Mouse (Mus musculus): ENCODE results near the gene Gm17545. TPM values are rescaled to one million over a fixed set of nuclear protein-coding genes. Genes with fewer than 3 reads are reported as not detected.

The Gm17545 gene
- polyA plus RNA-seq, 1 experiment from 2014 or later, result not detected

DNA sequence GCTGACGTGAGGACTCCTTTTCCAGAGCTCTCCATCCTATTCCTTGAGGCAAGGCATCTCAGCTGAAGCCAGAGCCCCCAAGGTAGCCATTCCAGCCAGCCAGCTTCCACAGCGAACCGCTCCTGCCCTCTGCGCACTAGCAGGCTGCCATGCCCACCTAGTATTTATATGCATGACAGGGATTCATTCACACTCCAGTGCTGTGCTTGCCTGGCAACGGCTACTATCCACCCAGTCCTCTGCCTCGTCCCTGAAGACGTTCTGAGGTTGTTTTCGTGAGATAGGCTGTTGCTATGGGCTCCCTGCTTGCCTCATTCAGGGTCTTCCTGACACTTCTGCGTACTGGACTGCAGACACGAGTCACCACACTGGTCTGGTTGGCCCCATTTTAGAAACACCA is 1.4 kb upstream of the Gm17545 start:
- DNase-seq (ENCODE audit: low spot score) (no peak), ATAC-seq (replicated peaks; ENCODE audit: low FRiP score) (no peak)
- Histone ChIP-seq H3K4me3 (ENCODE audit: low read depth, low read length) (no peak overlapping the region), H3K27ac (ENCODE audit: low read depth, low read length) (peak overlapping the region; percentile 83; the same call in 1 of the 2 replicates), H3K36me3 (ENCODE audit: control insufficient read depth, insufficient read depth, low read length) (peaks cover 51% of the 10 kb centered on the region), H3K9me3 (ENCODE audit: control insufficient read depth, low read length) (no peaks in the 10 kb centered on the region), H3K9ac (ENCODE audit: low read depth, low read length) (0 out of 2 replicates have a peak overlapping the region, but pooled peaks have one; percentile 18), H3K27me3 (replicated peaks; ENCODE audit: control insufficient read depth, insufficient read depth, low read length) (no peaks in the 10 kb centered on the region), H3K4me2 (0 out of 2 replicates have a peak overlapping the region, but pooled peaks have one; percentile 32), H3K4me1 (replicated peaks; ENCODE audit: control insufficient read depth, insufficient read depth, low read length) (peaks cover 8% of the 10 kb centered on the region)
- WGBS, result 84% methylated on average over 10 of the region's 10 CpGs

- Histone ChIP-seq H3K9me3 (ENCODE audit: control insufficient read depth, low read length) (no peaks in the 10 kb centered on the region), H3K4me1 (replicated peaks; ENCODE audit: control insufficient read depth, insufficient read depth, low read length) (peaks cover 8% of the 10 kb centered on the region), H3K27ac (ENCODE audit: low read depth, low read length) (peak overlapping the region; percentile 83), H3K27me3 (replicated peaks; ENCODE audit: control insufficient read depth, insufficient read depth, low read length) (no peaks in the 10 kb centered on the region), H3K36me3 (ENCODE audit: control insufficient read depth, insufficient read depth, low read length) (peaks cover 50% of the 10 kb centered on the region), H3K4me3 (ENCODE audit: low read depth, low read length) (no peak overlapping the region), H3K4me2 (peak overlapping the region; percentile 32; the same call in 1 of the 2 replicates), H3K9ac (ENCODE audit: low read depth, low read length) (peak overlapping the region; percentile 18; the same call in 1 of the 2 replicates)
- ATAC-seq (replicated peaks; ENCODE audit: low FRiP score) (peak; percentile 97), DNase-seq (ENCODE audit: low spot score) (peak; percentile 41)
- 55% methylated on average over 10 of the region's 10 CpGs for WGBS
These were observed 577 bp upstream of the Gm17545 start for GRCm38 (mm10) chr9:22453501-22453924.

- Histone ChIP-seq H3K27ac (ENCODE audit: low read depth, low read length) (no peak overlapping the region), H3K9ac (ENCODE audit: low read depth, low read length) (no peak overlapping the region), H3K9me3 (ENCODE audit: control insufficient read depth, low read length) (no peaks in the 10 kb centered on the region), H3K4me2 (no peak overlapping the region), H3K27me3 (replicated peaks; ENCODE audit: control insufficient read depth, insufficient read depth, low read length) (no peaks in the 10 kb centered on the region), H3K4me3 (ENCODE audit: low read depth, low read length) (no peak overlapping the region), H3K4me1 (replicated peaks; ENCODE audit: control insufficient read depth, insufficient read depth, low read length) (peaks cover 8% of the 10 kb centered on the region), H3K36me3 (ENCODE audit: control insufficient read depth, insufficient read depth, low read length) (peaks cover 47% of the 10 kb centered on the region)
- no peak for DNase-seq (ENCODE audit: low spot score)
- ATAC-seq (replicated peaks; ENCODE audit: low FRiP score), result no peak
These were observed 951 bp downstream of the Gm17545 start for GRCm38 (mm10) chr9:22455041-22455440.

- DNase-seq (ENCODE audit: low spot score) (no peak), ATAC-seq (replicated peaks; ENCODE audit: low FRiP score) (no peak)
- H3K27ac ChIP-seq (ENCODE audit: low read depth, low read length), result no peak overlapping the region
- no peak overlapping the region for H3K9ac ChIP-seq (ENCODE audit: low read depth, low read length)
- H3K27me3 ChIP-seq (replicated peaks; ENCODE audit: control insufficient read depth, insufficient read depth, low read length), result no peaks in the 10 kb centered on the region
- peaks cover 8% of the 10 kb centered on the region for H3K4me1 ChIP-seq (replicated peaks; ENCODE audit: control insufficient read depth, insufficient read depth, low read length)
- peaks cover 46% of the 10 kb centered on the region for H3K36me3 ChIP-seq (ENCODE audit: control insufficient read depth, insufficient read depth, low read length)
- WGBS, result 90% methylated on average over 11 of the region's 11 CpGs
- no peak overlapping the region for H3K4me3 ChIP-seq (ENCODE audit: low read depth, low read length)
- H3K4me2 ChIP-seq, result no peak overlapping the region
- no peaks in the 10 kb centered on the region for H3K9me3 ChIP-seq (ENCODE audit: control insufficient read depth, low read length)
These were observed 3.2 kb downstream of the Gm17545 start for GRCm38 (mm10) chr9:22457142-22457835.

- Histone ChIP-seq H3K9ac (ENCODE audit: low read depth, low read length) (no peak overlapping the region), H3K27me3 (replicated peaks; ENCODE audit: control insufficient read depth, insufficient read depth, low read length) (no peaks in the 10 kb centered on the region), H3K27ac (ENCODE audit: low read depth, low read length) (no peak overlapping the region), H3K9me3 (ENCODE audit: control insufficient read depth, low read length) (no peaks in the 10 kb centered on the region), H3K4me1 (replicated peaks; ENCODE audit: control insufficient read depth, insufficient read depth, low read length) (no peaks in the 10 kb centered on the region), H3K4me3 (ENCODE audit: low read depth, low read length) (no peak overlapping the region), H3K36me3 (ENCODE audit: control insufficient read depth, insufficient read depth, low read length) (peaks cover 14% of the 10 kb centered on the region), H3K4me2 (no peak overlapping the region)
- DNase-seq (ENCODE audit: low spot score) (no peak), ATAC-seq (replicated peaks; ENCODE audit: low FRiP score) (no peak)
- 94% methylated on average over 3 of the region's 3 CpGs for WGBS
These were observed 7.9 kb downstream of the Gm17545 start for GRCm38 (mm10) chr9:22461946-22462345.

GRCm38 (mm10) chr9:22466212-22466611 is 12.1 kb downstream of the Gm17545 start:
- ATAC-seq (replicated peaks; ENCODE audit: low FRiP score), result no peak
- WGBS, result 91% methylated on average over 5 of the region's 5 CpGs

GRCm38 (mm10) chr9:22467371-22468169 is 13.5 kb downstream of the Gm17545 start:
- H3K9me3 ChIP-seq (ENCODE audit: control insufficient read depth, low read length), result no peaks in the 10 kb centered on the region
- WGBS, result under 1% methylated on average over 73 of the region's 73 CpGs
- ATAC-seq (replicated peaks; ENCODE audit: low FRiP score), result peak; percentile 66
- peak overlapping the region; percentile 61 for H3K4me2 ChIP-seq
- H3K36me3 ChIP-seq (ENCODE audit: control insufficient read depth, insufficient read depth, low read length), result no peaks in the 10 kb centered on the region; the same call in 1 of the 2 replicates
- H3K9ac ChIP-seq (ENCODE audit: low read depth, low read length), result peak overlapping the region; percentile 84
- DNase-seq (ENCODE audit: low spot score), result peak; percentile 79
- H3K4me1 ChIP-seq (replicated peaks; ENCODE audit: control insufficient read depth, insufficient read depth, low read length), result peaks cover 3% of the 10 kb centered on the region; the same call in 1 of the 2 replicates
- H3K27ac ChIP-seq (ENCODE audit: low read depth, low read length), result peak overlapping the region; percentile 80
- no peaks in the 10 kb centered on the region for H3K27me3 ChIP-seq (replicated peaks; ENCODE audit: control insufficient read depth, insufficient read depth, low read length)
- H3K4me3 ChIP-seq (ENCODE audit: low read depth, low read length), result peak overlapping the region; percentile 82

More at GRCm38 (mm10) chr9:22466212-22466611, 12.1 kb downstream of the Gm17545 start:
- Histone ChIP-seq H3K4me1 (replicated peaks; ENCODE audit: control insufficient read depth, insufficient read depth, low read length) (peaks cover 3% of the 10 kb centered on the region; the same call in 1 of the 2 replicates), H3K9me3 (ENCODE audit: control insufficient read depth, low read length) (no peaks in the 10 kb centered on the region), H3K4me2 (no peak overlapping the region), H3K4me3 (ENCODE audit: low read depth, low read length) (no peak overlapping the region), H3K9ac (ENCODE audit: low read depth, low read length) (no peak overlapping the region), H3K36me3 (ENCODE audit: control insufficient read depth, insufficient read depth, low read length) (peaks cover 7% of the 10 kb centered on the region), H3K27ac (ENCODE audit: low read depth, low read length) (no peak overlapping the region), H3K27me3 (replicated peaks; ENCODE audit: control insufficient read depth, insufficient read depth, low read length) (no peaks in the 10 kb centered on the region)
- no peak for DNase-seq (ENCODE audit: low spot score)

- ATAC-seq (replicated peaks; ENCODE audit: low FRiP score), result peak; percentile 91
- WGBS, result 3% methylated on average over 43 of the region's 43 CpGs
These were observed 14.2 kb downstream of the Gm17545 start for GRCm38 (mm10) chr9:22468170-22468898.

More at GRCm38 (mm10) chr9:22468170-22468898, 14.2 kb downstream of the Gm17545 start:
- Histone ChIP-seq H3K36me3 (ENCODE audit: control insufficient read depth, insufficient read depth, low read length) (no peaks in the 10 kb centered on the region; the same call in 1 of the 2 replicates), H3K4me1 (replicated peaks; ENCODE audit: control insufficient read depth, insufficient read depth, low read length) (peaks cover 3% of the 10 kb centered on the region; the same call in 1 of the 2 replicates), H3K4me2 (peak overlapping the region; percentile 61), H3K27ac (ENCODE audit: low read depth, low read length) (peak overlapping the region; percentile 80), H3K27me3 (replicated peaks; ENCODE audit: control insufficient read depth, insufficient read depth, low read length) (no peaks in the 10 kb centered on the region), H3K4me3 (ENCODE audit: low read depth, low read length) (peak overlapping the region; percentile 82), H3K9me3 (ENCODE audit: control insufficient read depth, low read length) (no peaks in the 10 kb centered on the region), H3K9ac (ENCODE audit: low read depth, low read length) (peak overlapping the region; percentile 84)
- peak; percentile 89 for DNase-seq (ENCODE audit: low spot score)
